Mouse (Mus musculus) B cell, adult 67 days (primary cell): Measurements from ENCODE around the gene Zc3h7b. TPM values are rescaled to one million over a fixed set of nuclear protein-coding genes. Genes with fewer than 3 reads are reported as not detected.

Source experiments
- total RNA-seq, 2 experiments: library from RNA; stranded (reverse); gene quantifications; 4 replicates each; pipeline ENCODE4 v1.2.4; 2023

Zc3h7b gene
- total RNA-seq, result 10 to 100 TPM; 40.0 to 42.6 TPM

GRCm38 (mm10) chr15:81744992-81745600 lies at the start of gene Zc3h7b, which contains the start of gene Rangap1:
Gene Zc3h7b (plus strand): TSS chr15:81745057.
Gene Rangap1 (minus strand): TSS chr15:81745530.

GRCm38 (mm10) chr15:81697175-81697574 lies 47.7 kb upstream of the Zc3h7b start, which contains the start of gene Chadl:
Gene Chadl (minus strand): TSS chr15:81697287.

GRCm38 (mm10) chr15:81802001-81802890 lies 57.4 kb downstream of the Zc3h7b start, which contains the start of gene Tef:
Gene Tef (plus strand): TSS chr15:81802421.

Other genes with a start within 250 kb of the Zc3h7b start
- 100 to 1,000 TPM; 226 to 227 TPM for gene Ep300, start 159.7 kb upstream of the Zc3h7b start, total RNA-seq
- 10 to 100 TPM; 51.7 to 52.1 TPM for gene L3mbtl2, start 81.2 kb upstream of the Zc3h7b start, total RNA-seq
- gene Chadl, start 47.8 kb upstream of the Zc3h7b start, total RNA-seq, result not detected
- gene Rangap1, start 473 bp downstream of the Zc3h7b start, total RNA-seq, result 10 to 100 TPM; 67.0 to 80.9 TPM
- gene Tef, start 57.4 kb downstream of the Zc3h7b start, total RNA-seq, result 10 to 100 TPM; 38.6 to 45.3 TPM
- gene Tob2, start 113.7 kb downstream of the Zc3h7b start, total RNA-seq, result 100 to 1,000 TPM; 114 to 123 TPM
- gene Phf5a, start 126.9 kb downstream of the Zc3h7b start, total RNA-seq, result 10 to 100 TPM; 62.7 to 66.9 TPM
- 100 to 1,000 TPM; 144 to 153 TPM for gene Aco2, start 127.3 kb downstream of the Zc3h7b start, total RNA-seq
- 10 to 100 TPM; 22.9 to 23.7 TPM for gene Polr3h, start 181.2 kb downstream of the Zc3h7b start, total RNA-seq
- under 1 TPM; 0.15 TPM for gene Csdc2, start 191.7 kb downstream of the Zc3h7b start, total RNA-seq
- 10 to 100 TPM; 20.5 to 22.3 TPM for gene Pmm1, start 215.9 kb downstream of the Zc3h7b start, total RNA-seq
- not detected for gene 1700029P11Rik, start 235.5 kb downstream of the Zc3h7b start, total RNA-seq
- gene Xrcc6, start 242.8 kb downstream of the Zc3h7b start, total RNA-seq, result 10 to 100 TPM; 36.6 to 36.9 TPM